Mouse (Mus musculus): ENCODE results near the gene Fam3b.

DNA sequence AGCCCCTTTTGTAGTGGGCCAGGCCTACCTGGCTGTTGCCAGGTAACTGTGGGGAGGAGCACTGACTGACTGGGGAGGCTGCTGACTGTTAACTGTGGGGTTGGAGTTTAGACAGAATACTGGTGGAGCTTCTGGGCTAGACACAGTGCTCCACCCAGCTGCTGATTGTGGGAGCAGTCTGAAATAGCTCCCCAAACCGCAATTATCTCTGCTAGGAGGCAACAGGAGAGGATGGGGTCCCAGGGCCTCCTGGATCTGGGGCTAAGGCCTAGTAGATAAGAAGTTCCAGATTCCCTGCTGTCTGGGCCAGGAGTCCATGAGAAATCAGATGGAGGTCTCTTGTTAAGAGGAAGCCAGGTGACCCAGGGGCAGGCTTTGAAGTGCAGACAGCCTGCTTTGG is 22.2 kb upstream of the Fam3b start:
- TF ChIP-seq CTCF (IDR thresholded peaks at IDR 0.05; ENCODE audit: low read depth) (0 out of 2 replicates have a peak, but pooled peaks have one; percentile 12), EP300 (IDR thresholded peaks at IDR 0.05; ENCODE audit: low read depth) (no peak)

Data from liver, postnatal 0 days (tissue).